Mouse (Mus musculus) forebrain, embryonic 13.5 days (tissue): ENCODE data around the gene Tspan2. TPM values are rescaled to one million over a fixed set of nuclear protein-coding genes. Genes with fewer than 3 reads are reported as not detected.
A peak's percentile ranks its signal among the peaks of the same experiment; 100 is the strongest.

Source experiments
- ATAC-seq: fragments of 200-750 bp; cut with Nextera tagmentation; 2 replicates; pipeline ENCODE4 v1.8.0; 2017
- H3K27ac ChIP-seq: fragments of 300-500 bp; sonication (generic); 2 replicates; pipeline ENCODE4 v1.5.1; 2015; ENCODE audit warnings: inconsistent platforms, mild to moderate bottlenecking, moderate library complexity
- H3K27me3 ChIP-seq: fragments of 300-500 bp; sonication (generic); 2 replicates; pipeline ENCODE4 v1.6.1; 2015; ENCODE audit warnings: mild to moderate bottlenecking, inconsistent platforms
- H3K36me3 ChIP-seq: fragments of 300-500 bp; sonication (generic); 2 replicates; pipeline ENCODE4 v1.6.1; 2015; ENCODE audit warnings: mild to moderate bottlenecking, inconsistent platforms; ENCODE audit not compliant: poor library complexity, severe bottlenecking
- H3K4me1 ChIP-seq: fragments of 300-500 bp; sonication (generic); 2 replicates; pipeline ENCODE4 v1.6.1; 2015; ENCODE audit warnings: inconsistent platforms
- H3K4me2 ChIP-seq: fragments of 300-500 bp; sonication (generic); 2 replicates; pipeline ENCODE4 v1.6.1; 2015; ENCODE audit warnings: inconsistent platforms, mild to moderate bottlenecking, moderate library complexity
- H3K4me3 ChIP-seq: fragments of 300-500 bp; sonication (generic); 2 replicates; pipeline ENCODE4 v1.5.1; 2015; ENCODE audit warnings: mild to moderate bottlenecking, inconsistent platforms
- H3K9ac ChIP-seq: fragments of 300-500 bp; sonication (generic); 2 replicates; pipeline ENCODE4 v1.6.1; 2015; ENCODE audit warnings: mild to moderate bottlenecking, inconsistent platforms
- H3K9me3 ChIP-seq: fragments of 300-500 bp; sonication (generic); replicated peaks from 2 replicates; pipeline ENCODE4 v1.6.1; 2016; ENCODE audit warnings: inconsistent platforms
- WGBS: fragments of 180-500 bp; shearing (Covaris S2); methylation state at CpG from one replicate; pipeline ENCODE4 v1.1.7; 2015; 5-methylcytosine and 5-hydroxymethylcytosine counted together
- polyA plus RNA-seq: library from polyadenylated mRNA; unstranded; fragments of >200 nt; fragmentation: Nextera tagmentation; extraction: Ambion mirVana; gene quantifications from 2 replicates; pipeline ENCODE4 v1.2.1, GENCODE M21; 2015

Tspan2 gene
- polyA plus RNA-seq: 5.6 and 5.8 TPM in 2 replicates

DNA sequence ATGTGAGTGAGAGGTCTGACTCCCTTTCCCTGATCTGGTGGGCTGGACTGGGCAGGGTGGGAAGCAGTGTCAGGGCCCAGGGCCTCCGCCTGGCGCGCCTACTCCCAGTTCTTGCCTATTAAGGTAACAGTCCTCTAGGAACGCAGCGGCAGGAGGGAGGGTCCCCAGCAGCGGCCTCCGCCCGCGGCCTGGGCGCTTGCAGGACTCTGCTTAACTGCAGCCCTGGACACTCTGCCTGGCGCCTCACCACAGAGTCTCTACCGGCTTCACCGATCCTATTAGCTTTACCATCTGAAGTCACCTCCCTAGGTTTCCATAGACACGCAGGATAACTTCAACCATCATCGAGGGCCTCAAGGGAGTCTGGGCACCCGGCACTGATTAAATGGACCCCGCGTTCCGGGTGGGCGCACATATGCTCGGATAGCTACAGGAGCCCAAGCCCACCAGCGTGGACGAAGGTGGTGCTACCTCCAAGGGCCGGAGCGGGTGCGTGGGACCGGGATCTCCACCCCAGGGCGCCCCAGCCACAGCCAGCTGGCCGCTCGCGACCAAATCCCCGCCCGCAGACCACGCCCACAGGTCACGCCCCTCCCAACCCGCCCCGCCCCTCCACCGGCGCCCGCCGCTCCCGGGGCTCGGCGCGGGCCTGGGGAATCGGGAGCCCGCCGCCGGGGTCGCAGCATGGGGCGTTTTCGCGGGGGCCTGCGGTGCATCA lies at the start of gene Tspan2:
Gene Tspan2 (plus strand): TSS at position 217 of the 718 bp plus-strand sequence.
- Histone ChIP-seq H3K9me3 (no peaks in the 10 kb centered on the region), H3K9ac (peak within 1 kb of the TSS; percentile 79), H3K4me1 (peaks cover 22% of the 10 kb centered on the region), H3K27ac (no peak within 1 kb of the TSS), H3K4me2 (peak within 1 kb of the TSS; percentile 85), H3K27me3 (peaks cover 5% of the 10 kb centered on the region; the same call in 1 of the 2 replicates), H3K36me3 (no peaks in the 10 kb centered on the region), H3K4me3 (peak within 1 kb of the TSS; percentile 63)
- peak; percentile 78 for ATAC-seq
- WGBS: under 1% methylated on average over 53 of the region's 54 CpGs

DNA sequence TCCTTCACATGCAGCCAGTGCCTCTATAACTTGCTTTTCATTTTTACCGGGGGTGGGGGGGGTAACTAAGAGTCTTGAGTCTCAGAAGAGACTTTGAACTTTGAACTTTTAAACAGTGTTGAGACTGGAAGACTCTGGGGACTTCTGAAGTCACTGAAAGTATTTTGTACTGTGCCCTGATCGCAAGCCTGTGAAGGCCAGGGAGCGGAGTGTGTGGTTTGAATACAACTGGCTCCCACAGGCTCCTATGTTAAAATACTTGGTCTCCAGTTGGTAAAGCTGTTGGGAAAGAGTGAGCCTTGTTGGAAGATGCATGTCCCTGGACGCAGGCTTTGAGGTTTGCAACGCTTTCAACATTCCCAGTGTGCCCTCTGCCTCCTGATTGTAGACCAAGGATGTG lies 47.5 kb upstream of the Tspan2 start:
- Histone ChIP-seq H3K9me3 (no peaks in the 10 kb centered on the region), H3K36me3 (no peaks in the 10 kb centered on the region), H3K4me2 (no peak overlapping the region), H3K27ac (no peak overlapping the region), H3K9ac (no peak overlapping the region), H3K4me3 (no peak overlapping the region), H3K27me3 (no peaks in the 10 kb centered on the region), H3K4me1 (no peaks in the 10 kb centered on the region)
- ATAC-seq: no peak
- WGBS: 87% methylated on average over 5 of the region's 5 CpGs

DNA sequence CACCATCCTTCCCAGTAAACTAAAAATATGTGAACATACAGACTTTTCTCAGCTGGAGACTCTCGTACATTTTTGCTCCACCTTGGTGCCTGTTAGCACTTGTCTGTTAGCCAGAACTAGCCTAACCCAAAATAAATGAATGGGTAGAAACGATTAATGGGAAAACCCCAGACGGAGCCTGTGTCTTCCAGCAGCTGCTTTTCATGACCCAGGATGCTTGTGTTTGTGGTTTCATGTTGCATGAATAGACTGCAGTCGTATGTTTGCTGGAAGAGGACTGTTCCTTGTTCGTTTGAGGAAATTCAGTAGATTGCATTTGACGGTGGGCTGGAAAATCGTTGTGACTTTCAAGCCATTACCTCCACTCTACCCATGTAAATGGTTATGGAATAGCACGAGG lies 46.5 kb upstream of the Tspan2 start:
- no peak overlapping the region for H3K27ac ChIP-seq
- no peak overlapping the region for H3K4me3 ChIP-seq
- 81% methylated on average over 8 of the region's 8 CpGs for WGBS
- no peaks in the 10 kb centered on the region for H3K36me3 ChIP-seq
- no peak overlapping the region for H3K4me2 ChIP-seq
- H3K9ac ChIP-seq: no peak overlapping the region
- H3K4me1 ChIP-seq: no peaks in the 10 kb centered on the region
- ATAC-seq: no peak
- H3K27me3 ChIP-seq: no peaks in the 10 kb centered on the region
- H3K9me3 ChIP-seq: no peaks in the 10 kb centered on the region

DNA sequence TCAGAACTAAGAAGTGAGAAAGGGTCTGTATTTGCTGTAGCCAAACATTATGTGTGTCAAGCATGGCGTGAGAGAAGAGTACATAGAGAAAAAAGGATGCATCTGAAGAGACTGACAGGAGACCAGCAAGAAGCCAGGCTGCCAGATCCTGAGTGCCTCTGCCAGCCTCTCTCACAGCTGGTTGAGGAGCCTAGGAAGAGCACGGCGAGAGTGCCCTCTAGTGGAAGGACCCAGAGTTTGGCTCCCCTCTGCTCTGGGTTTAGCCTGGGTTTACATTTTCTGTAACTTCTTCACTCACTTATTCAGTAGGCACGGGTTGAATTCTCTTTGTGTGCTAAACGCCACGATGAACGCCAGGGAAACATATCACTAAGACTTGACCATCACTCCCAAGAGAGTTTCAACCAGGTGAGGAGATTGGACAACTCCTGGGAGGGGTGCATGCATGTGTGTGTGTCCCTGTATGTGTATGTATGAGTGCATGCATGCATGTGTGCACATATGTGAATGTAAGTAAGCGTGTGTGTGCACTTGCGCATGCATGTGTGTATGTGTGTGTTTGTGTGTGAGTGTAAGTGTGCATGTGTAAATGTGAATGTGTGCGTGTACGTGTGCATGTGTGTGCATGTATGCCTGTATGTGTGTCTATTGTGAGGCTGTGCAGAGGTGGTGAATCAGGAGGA lies 42.4 kb upstream of the Tspan2 start:
- Histone ChIP-seq H3K9me3 (no peaks in the 10 kb centered on the region), H3K36me3 (no peaks in the 10 kb centered on the region), H3K27me3 (no peaks in the 10 kb centered on the region), H3K4me3 (no peak overlapping the region), H3K27ac (no peak overlapping the region), H3K4me1 (no peaks in the 10 kb centered on the region), H3K9ac (no peak overlapping the region), H3K4me2 (no peak overlapping the region)
- ATAC-seq: peak; percentile 93
- 48% methylated on average over 11 of the region's 11 CpGs for WGBS

DNA sequence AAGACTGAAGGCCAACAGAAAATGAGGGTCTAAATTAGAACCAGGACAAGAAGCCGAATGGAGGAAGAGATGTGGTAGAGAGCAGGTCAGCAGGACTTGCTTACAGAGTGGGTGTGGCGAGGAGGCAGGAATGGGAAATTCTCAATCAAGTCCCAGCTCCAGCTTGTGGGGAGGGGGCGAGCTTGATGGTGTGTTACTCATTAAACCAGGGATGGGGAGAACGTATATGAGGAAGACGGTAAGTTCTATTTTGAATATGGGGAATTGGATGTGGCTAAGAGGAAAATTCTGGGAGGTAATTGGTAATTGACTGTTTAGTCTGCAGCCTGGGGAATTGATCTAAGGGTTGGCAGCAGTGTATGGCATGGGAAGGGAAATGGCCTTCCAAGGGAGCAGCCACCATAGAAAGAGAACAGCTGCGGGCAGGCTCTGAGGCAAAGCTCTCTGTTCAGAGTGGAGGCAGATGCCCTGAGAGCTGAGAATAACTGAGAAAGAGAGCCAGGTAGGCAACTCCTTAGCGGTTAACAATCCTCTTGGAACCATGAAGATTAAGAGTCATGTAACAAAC lies 41.5 kb upstream of the Tspan2 start:
- no peak overlapping the region for H3K27ac ChIP-seq
- no peaks in the 10 kb centered on the region for H3K4me1 ChIP-seq
- no peak for ATAC-seq
- no peak overlapping the region for H3K4me3 ChIP-seq
- no peaks in the 10 kb centered on the region for H3K27me3 ChIP-seq
- WGBS: 87% methylated on average over 7 of the region's 7 CpGs
- H3K36me3 ChIP-seq: no peaks in the 10 kb centered on the region
- H3K4me2 ChIP-seq: no peak overlapping the region
- H3K9ac ChIP-seq: no peak overlapping the region
- no peaks in the 10 kb centered on the region for H3K9me3 ChIP-seq

DNA sequence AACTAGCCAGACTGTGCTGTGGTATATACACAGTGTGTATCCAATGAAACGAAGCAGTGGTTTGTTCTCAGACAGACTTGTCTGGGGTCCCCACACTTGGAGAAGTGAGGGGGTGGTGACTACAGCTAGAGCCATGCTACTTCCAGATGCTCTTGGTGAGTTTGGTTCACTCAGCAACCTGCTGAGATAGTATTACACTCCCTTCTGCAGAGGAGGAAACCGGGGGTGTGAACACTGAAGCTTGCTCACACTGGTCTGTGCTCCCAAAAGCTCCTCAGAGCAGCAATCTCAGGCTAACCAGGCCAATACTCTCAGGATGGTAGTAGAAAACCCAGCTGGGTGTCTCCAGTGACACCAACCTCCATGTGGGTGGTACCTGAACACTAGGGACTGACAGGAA lies 36.2 kb upstream of the Tspan2 start:
- WGBS: 85% methylated on average over 2 of the region's 2 CpGs
- Histone ChIP-seq H3K27me3 (no peaks in the 10 kb centered on the region), H3K27ac (no peak overlapping the region), H3K4me3 (no peak overlapping the region), H3K36me3 (no peaks in the 10 kb centered on the region), H3K9ac (no peak overlapping the region), H3K4me2 (no peak overlapping the region), H3K9me3 (no peaks in the 10 kb centered on the region), H3K4me1 (no peaks in the 10 kb centered on the region)
- no peak for ATAC-seq

DNA sequence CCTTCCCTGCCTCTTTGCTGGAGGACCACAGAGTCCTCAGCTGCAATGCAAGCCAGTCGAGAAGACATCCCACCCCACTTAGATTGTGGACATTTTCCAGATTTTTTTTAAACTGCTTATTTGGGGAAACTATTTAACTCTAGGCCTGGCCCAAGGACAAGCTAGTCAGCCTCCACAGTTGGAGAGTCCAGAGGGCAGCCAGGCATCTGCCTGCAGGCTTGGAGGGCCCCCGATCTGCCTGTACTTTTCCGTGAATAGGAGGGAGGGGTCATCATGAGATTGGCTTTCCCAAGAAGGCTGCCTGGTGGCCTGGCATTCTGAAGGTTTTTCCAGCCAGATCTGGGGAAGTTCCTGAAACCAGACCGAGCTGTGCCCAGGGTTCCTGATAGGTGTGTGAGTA lies 33.0 kb upstream of the Tspan2 start:
- Histone ChIP-seq H3K36me3 (no peaks in the 10 kb centered on the region), H3K4me2 (no peak overlapping the region), H3K9me3 (no peaks in the 10 kb centered on the region), H3K27ac (no peak overlapping the region), H3K4me1 (0 out of 2 replicates have a peak, but pooled peaks cover 6% of the 10 kb centered on the region), H3K9ac (no peak overlapping the region), H3K4me3 (no peak overlapping the region), H3K27me3 (no peaks in the 10 kb centered on the region)
- WGBS: 93% methylated on average over 4 of the region's 4 CpGs
- ATAC-seq: no peak

DNA sequence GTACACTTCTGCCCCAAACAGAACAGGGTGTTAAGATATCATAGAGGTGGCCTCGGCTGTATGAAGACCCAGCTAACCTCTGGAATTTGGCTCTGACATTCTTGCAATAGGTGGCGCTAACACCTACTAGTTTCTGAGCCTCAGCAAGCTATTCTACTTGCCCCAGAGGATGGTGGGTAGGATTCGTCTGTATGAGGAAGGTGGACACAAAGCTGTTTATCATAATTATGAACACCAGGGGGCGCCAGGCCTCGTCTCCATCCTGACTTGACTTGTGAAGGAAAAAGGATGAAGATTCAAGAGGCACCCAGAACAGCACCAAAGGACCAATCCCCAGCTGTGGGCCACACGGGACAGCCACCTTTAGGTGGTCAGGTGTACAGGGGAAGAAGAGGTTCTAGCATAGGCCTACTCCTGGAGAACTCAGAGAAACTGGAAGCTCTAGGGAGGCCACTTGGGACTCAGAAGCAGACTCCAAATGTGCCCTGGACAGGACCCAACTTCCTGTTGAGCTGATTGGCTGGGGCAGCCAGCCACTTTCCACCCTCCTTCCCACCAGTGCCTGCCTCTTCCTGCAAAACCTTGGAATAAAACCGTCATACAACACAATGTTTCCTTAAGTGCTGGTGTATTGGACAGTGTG lies 32.3 kb upstream of the Tspan2 start:
- H3K4me2 ChIP-seq: no peak overlapping the region
- no peak overlapping the region for H3K27ac ChIP-seq
- 46% methylated on average over 7 of the region's 7 CpGs for WGBS
- no peaks in the 10 kb centered on the region for H3K27me3 ChIP-seq
- no peaks in the 10 kb centered on the region for H3K9me3 ChIP-seq
- no peak overlapping the region for H3K4me3 ChIP-seq
- 0 out of 2 replicates have a peak, but pooled peaks cover 6% of the 10 kb centered on the region for H3K4me1 ChIP-seq
- no peak overlapping the region for H3K9ac ChIP-seq
- ATAC-seq: no peak
- H3K36me3 ChIP-seq: no peaks in the 10 kb centered on the region

DNA sequence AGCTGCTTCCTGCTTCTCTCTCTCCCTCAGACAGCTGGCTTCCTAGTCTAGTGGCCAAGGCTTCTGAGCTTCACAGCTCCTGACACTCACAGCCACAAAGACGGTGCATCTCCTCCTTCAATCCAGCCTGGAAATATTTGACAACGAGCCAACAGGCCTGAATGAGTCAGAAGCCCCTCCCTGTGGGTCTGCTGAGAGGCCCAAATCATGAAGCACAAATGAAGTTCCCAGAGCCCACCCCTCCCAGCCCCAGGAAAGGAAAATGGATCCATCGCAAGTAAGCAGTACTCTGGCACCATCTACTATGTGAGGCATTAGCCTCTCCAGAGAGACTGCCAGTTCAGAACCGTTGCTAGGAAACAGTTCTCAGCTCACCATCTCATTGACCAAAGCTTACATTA lies 30.3 kb upstream of the Tspan2 start:
- H3K9ac ChIP-seq: no peak overlapping the region
- no peaks in the 10 kb centered on the region for H3K36me3 ChIP-seq
- 0 out of 2 replicates have a peak, but pooled peaks have one; percentile 51 for ATAC-seq
- H3K9me3 ChIP-seq: no peaks in the 10 kb centered on the region
- H3K4me2 ChIP-seq: no peak overlapping the region
- H3K27ac ChIP-seq: no peak overlapping the region
- 0 out of 2 replicates have a peak, but pooled peaks cover 6% of the 10 kb centered on the region for H3K4me1 ChIP-seq
- no peaks in the 10 kb centered on the region for H3K27me3 ChIP-seq
- no peak overlapping the region for H3K4me3 ChIP-seq
- WGBS: 55% methylated on average over 4 of the region's 4 CpGs

DNA sequence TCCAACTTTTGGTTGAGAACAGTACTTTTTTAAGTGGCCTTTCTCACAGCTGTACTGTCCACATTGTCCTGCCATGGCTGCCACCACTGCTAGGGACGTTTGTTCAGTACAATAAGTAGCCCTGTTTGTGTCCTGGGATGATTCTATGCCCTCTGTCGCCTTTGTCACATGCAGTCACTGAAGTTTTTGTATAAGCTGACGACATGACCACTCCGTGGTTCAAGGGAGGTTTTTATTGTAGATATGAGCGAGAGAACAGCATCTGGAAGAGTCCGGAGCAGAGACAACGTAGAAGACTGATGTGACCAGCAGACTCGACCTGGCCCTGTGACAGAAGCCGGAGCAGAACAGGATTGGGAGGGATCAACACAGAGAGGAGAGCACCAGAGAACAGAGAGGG lies 25.7 kb upstream of the Tspan2 start:
- Histone ChIP-seq H3K27ac (no peak overlapping the region), H3K9ac (no peak overlapping the region), H3K36me3 (no peaks in the 10 kb centered on the region), H3K4me2 (no peak overlapping the region), H3K9me3 (no peaks in the 10 kb centered on the region), H3K4me3 (no peak overlapping the region), H3K4me1 (0 out of 2 replicates have a peak, but pooled peaks cover 6% of the 10 kb centered on the region), H3K27me3 (no peaks in the 10 kb centered on the region)
- WGBS: 67% methylated on average over 9 of the region's 9 CpGs
- no peak for ATAC-seq

DNA sequence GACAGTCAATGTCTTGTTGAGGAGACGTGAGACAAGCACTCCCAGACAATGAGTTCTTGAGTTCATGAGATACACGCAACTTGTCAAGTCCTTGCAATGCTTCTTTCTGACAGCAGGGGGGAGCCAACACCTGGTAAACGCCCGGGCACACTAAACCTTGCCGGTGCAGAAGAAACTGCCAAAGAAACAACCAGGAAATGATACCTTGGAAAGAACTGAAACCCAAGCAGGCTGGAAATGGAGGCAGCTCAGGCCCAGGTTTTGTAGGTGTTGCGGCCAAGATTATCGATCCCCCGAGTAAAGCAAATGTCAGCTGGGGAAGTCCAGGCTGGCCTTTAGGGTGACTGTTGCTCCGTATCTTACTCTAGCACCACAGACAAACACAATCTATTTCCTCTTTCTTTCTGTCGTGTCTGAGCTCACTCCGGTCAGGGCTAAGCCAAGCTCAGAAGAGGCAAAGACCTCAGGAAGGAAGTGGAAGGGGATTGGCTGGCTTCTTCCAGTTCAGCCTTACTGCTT lies 19.2 kb upstream of the Tspan2 start:
- WGBS: 39% methylated on average over 11 of the region's 11 CpGs
- Histone ChIP-seq H3K9ac (no peak overlapping the region; the same call in 1 of the 2 replicates), H3K4me2 (0 out of 2 replicates have a peak overlapping the region, but pooled peaks have one; percentile 10), H3K9me3 (no peaks in the 10 kb centered on the region), H3K36me3 (no peaks in the 10 kb centered on the region), H3K4me3 (no peak overlapping the region), H3K27ac (no peak overlapping the region), H3K4me1 (no peaks in the 10 kb centered on the region), H3K27me3 (no peaks in the 10 kb centered on the region)
- peak; percentile 78 for ATAC-seq

DNA sequence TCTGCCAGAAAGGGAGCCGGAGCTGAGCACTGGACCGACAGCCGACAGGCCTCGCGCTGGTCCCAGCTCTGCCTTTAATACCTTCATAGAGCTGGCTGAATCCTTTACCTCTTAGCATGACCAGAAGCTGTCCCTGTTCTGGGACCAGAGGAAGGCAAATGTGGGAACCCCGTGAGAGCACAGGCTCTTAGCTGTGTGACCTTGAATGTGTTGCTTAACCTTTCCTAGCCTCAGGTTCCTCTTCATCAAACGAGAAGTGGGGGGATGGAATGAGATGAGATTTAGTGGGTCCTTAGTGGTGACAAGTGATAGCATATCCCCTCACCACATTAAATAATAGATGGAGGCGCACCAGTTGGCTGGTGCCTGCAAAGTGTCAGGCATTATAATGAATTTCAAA lies 18.5 kb upstream of the Tspan2 start:
- no peak overlapping the region for H3K4me2 ChIP-seq
- no peaks in the 10 kb centered on the region for H3K27me3 ChIP-seq
- H3K4me3 ChIP-seq: no peak overlapping the region
- no peak for ATAC-seq
- no peak overlapping the region for H3K27ac ChIP-seq
- no peaks in the 10 kb centered on the region for H3K9me3 ChIP-seq
- 91% methylated on average over 8 of the region's 8 CpGs for WGBS
- H3K36me3 ChIP-seq: no peaks in the 10 kb centered on the region
- H3K4me1 ChIP-seq: no peaks in the 10 kb centered on the region
- H3K9ac ChIP-seq: no peak overlapping the region
